Mouse (Mus musculus): ENCODE data around the gene Sh3bgrl3. TPM values are rescaled to one million over a fixed set of nuclear protein-coding genes. Genes with fewer than 3 reads are reported as not detected.

Sh3bgrl3 gene
- total RNA-seq, 2 experiments from 2014 or later = 281 to 297 TPM

GRCm38 (mm10) chr4:134132117-134132516 lies 3.5 kb upstream of the Sh3bgrl3 start:
- DNase-seq (ENCODE audit: extremely low spot score in 1 of 2, low spot score in 1 of 2) = no peak

- DNase-seq (ENCODE audit: extremely low spot score in 1 of 2, low spot score in 1 of 2) = no peak
These were observed 893 bp upstream of the Sh3bgrl3 start for GRCm38 (mm10) chr4:134129482-134129881.

GRCm38 (mm10) chr4:134128983-134129362 lies 384 bp upstream of the Sh3bgrl3 start:
- no peak for DNase-seq (ENCODE audit: extremely low spot score in 1 of 2, low spot score in 1 of 2)

- DNase-seq (ENCODE audit: extremely low spot score in 1 of 2, low spot score in 1 of 2) = no peak
These were observed 796 bp downstream of the Sh3bgrl3 start for GRCm38 (mm10) chr4:134127793-134128192.

GRCm38 (mm10) chr4:134127121-134127455 lies 1.5 kb downstream of the Sh3bgrl3 start:
- peak in 1 of 2 experiments; percentile 35 for DNase-seq (ENCODE audit: extremely low spot score in 1 of 2, low spot score in 1 of 2)

GRCm38 (mm10) chr4:134126300-134127120 lies 2.1 kb downstream of the Sh3bgrl3 start:
- DNase-seq (ENCODE audit: extremely low spot score in 1 of 2, low spot score in 1 of 2) = no peak

GRCm38 (mm10) chr4:134125383-134126060 lies 3.1 kb downstream of the Sh3bgrl3 start:
- no peak for DNase-seq (ENCODE audit: extremely low spot score in 1 of 2, low spot score in 1 of 2)

GRCm38 (mm10) chr4:134123680-134124551 lies 4.7 kb downstream of the Sh3bgrl3 start:
- DNase-seq (ENCODE audit: extremely low spot score in 1 of 2, low spot score in 1 of 2) = peak; percentile 51 to 60

GRCm38 (mm10) chr4:134123147-134123546 lies 5.4 kb downstream of the Sh3bgrl3 start:
- DNase-seq (ENCODE audit: extremely low spot score in 1 of 2, low spot score in 1 of 2) = no peak

- no peak for DNase-seq (ENCODE audit: extremely low spot score in 1 of 2, low spot score in 1 of 2)
These were observed 6.3 kb downstream of the Sh3bgrl3 start for GRCm38 (mm10) chr4:134122281-134122680.

- no peak for DNase-seq (ENCODE audit: extremely low spot score in 1 of 2, low spot score in 1 of 2)
These were observed 7.0 kb downstream of the Sh3bgrl3 start for GRCm38 (mm10) chr4:134121571-134121970.

GRCm38 (mm10) chr4:134120916-134121315 lies 7.7 kb downstream of the Sh3bgrl3 start:
- DNase-seq (ENCODE audit: extremely low spot score in 1 of 2, low spot score in 1 of 2) = no peak

GRCm38 (mm10) chr4:134120192-134120805 lies 8.3 kb downstream of the Sh3bgrl3 start:
- no peak for DNase-seq (ENCODE audit: extremely low spot score in 1 of 2, low spot score in 1 of 2)

GRCm38 (mm10) chr4:134119644-134120043 lies 8.9 kb downstream of the Sh3bgrl3 start:
- peak in 1 of 2 experiments; percentile 34 for DNase-seq (ENCODE audit: extremely low spot score in 1 of 2, low spot score in 1 of 2)

GRCm38 (mm10) chr4:134119042-134119441 lies 9.5 kb downstream of the Sh3bgrl3 start:
- DNase-seq (ENCODE audit: extremely low spot score in 1 of 2, low spot score in 1 of 2) = no peak

- no peak for DNase-seq (ENCODE audit: extremely low spot score in 1 of 2, low spot score in 1 of 2)
These were observed 10.3 kb downstream of the Sh3bgrl3 start for GRCm38 (mm10) chr4:134118126-134118800.

- DNase-seq (ENCODE audit: extremely low spot score in 1 of 2, low spot score in 1 of 2) = no peak
These were observed 11.6 kb downstream of the Sh3bgrl3 start for GRCm38 (mm10) chr4:134117012-134117411.

GRCm38 (mm10) chr4:134116501-134116900 lies 12.1 kb downstream of the Sh3bgrl3 start:
- no peak for DNase-seq (ENCODE audit: extremely low spot score in 1 of 2, low spot score in 1 of 2)

- DNase-seq (ENCODE audit: extremely low spot score in 1 of 2, low spot score in 1 of 2) = no peak
These were observed 13.1 kb downstream of the Sh3bgrl3 start for GRCm38 (mm10) chr4:134115215-134116144.
